Mouse (Mus musculus) olfactory bulb, adult 2 months (tissue): ENCODE measurements around the gene Arid1b.

ENCODE experiments used
- CTCF ChIP-seq: fragments of 200-500 bp; IDR thresholded peaks from 2 replicates; pipeline ENCODE4 v1.5.1; 2012; ENCODE audit warnings: low read depth, mild to moderate bottlenecking, low read length, moderate library complexity; ENCODE audit not compliant: insufficient read depth
- POLR2A ChIP-seq: fragments of 200-500 bp; IDR thresholded peaks from 2 replicates; pipeline ENCODE4 v1.6.1; 2012; ENCODE audit warnings: mild to moderate bottlenecking, low read depth, low read length, moderate library complexity; ENCODE audit not compliant: insufficient read depth

- TF ChIP-seq POLR2A, result no peak
- TF ChIP-seq CTCF, result no peak
Measured at GRCm38 (mm10) chr17:5047373-5047772, 53.2 kb downstream of the Arid1b start.
